Mouse (Mus musculus) brain, adult 10 weeks (tissue): ENCODE measurements around the gene Npffr2. TPM values are rescaled to one million over a fixed set of nuclear protein-coding genes. Genes with fewer than 3 reads are reported as not detected.

Experiments
- polyA plus RNA-seq: library from polyadenylated mRNA; stranded (reverse); fragments of 350-450 nt; fragmentation: Illumina TruSeq; extraction: RNeasy Lipid Tissue Mini Kit (QIAGEN cat#74804); gene quantifications from one replicate; pipeline ENCODE4 v1.2.3, GENCODE M21; 2015; ENCODE audit warnings: low read depth, low replicate concordance

The Npffr2 gene
- polyA plus RNA-seq, result not detected

DNA sequence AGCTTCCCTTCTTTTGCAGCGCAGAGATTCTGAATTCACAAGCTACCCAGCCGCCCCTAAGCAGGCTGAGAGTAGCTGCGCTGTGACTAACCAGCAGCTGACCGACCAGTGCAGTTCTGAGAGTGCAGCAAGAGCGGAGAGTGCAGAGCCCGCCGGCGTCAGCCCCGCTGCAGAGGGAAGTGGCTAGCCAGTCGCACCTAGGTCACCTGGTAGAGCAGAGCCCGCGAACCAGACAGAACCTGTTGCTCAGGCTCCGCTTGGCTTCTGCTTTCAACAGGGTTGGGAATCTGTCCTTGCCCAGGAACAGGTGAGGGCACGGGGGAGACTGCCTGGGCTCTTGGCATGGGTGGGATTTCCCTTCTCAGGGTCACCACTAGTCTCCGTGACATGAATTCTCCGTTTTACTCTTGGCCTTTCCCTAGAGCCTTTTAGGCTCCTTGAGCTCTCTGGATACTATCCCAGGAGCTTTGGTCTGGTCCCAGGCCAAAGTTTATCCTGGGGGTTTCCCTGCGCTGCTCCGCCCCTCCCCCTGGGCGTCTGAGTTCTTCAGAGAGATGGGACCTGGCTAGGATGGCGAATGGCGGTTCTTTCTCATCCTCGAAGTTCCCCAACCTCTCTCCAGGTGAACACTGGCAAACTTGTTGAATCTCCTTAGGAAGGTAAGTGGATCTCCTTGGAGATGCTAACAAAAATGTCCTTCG, at the start of gene Npffr2:
TSS of gene Npffr2 (plus strand) at position 552 of the 701 bp plus-strand sequence.

Other genes starting within 250 kb of the Npffr2 start
- 0.58 TPM for gene Gc, start 69.5 kb upstream of the Npffr2 start, polyA plus RNA-seq